Mouse (Mus musculus) hindbrain, postnatal 0 days (tissue): ENCODE measurements around the gene Hlcs. TPM values are rescaled to one million over a fixed set of nuclear protein-coding genes. Genes with fewer than 3 reads are reported as not detected.

Source experiments
- ATAC-seq: fragments of 200-750 bp; cut with Nextera tagmentation; 2 replicates; pipeline ENCODE4 v1.8.0; 2017; ENCODE audit warnings: mild to moderate bottlenecking, moderate TSS enrichment, moderate library complexity
- DNase-seq: peaks from one replicate; pipeline ENCODE4 v3.0.0-alpha.2; 2015; ENCODE audit warnings: low spot score
- H3K27ac ChIP-seq: fragments of 300-500 bp; sonication (generic); 2 replicates; pipeline ENCODE4 v1.5.1; 2014; ENCODE audit warnings: mild to moderate bottlenecking
- H3K27me3 ChIP-seq: fragments of 300-500 bp; sonication (generic); 2 replicates; pipeline ENCODE4 v1.6.1; 2014; ENCODE audit warnings: low read length, mixed read lengths; ENCODE audit not compliant: insufficient read depth
- H3K36me3 ChIP-seq: fragments of 300-500 bp; sonication (generic); 2 replicates; pipeline ENCODE4 v1.6.1; 2014; ENCODE audit warnings: low read length, mixed read lengths; ENCODE audit not compliant: insufficient read depth
- H3K4me1 ChIP-seq: fragments of 300-500 bp; sonication (generic); 2 replicates; pipeline ENCODE4 v1.6.1; 2014; ENCODE audit warnings: antibody characterized with exemption, low read length, mixed read lengths; ENCODE audit not compliant: insufficient read depth
- H3K4me2 ChIP-seq: fragments of 300-500 bp; sonication (generic); 2 replicates; pipeline ENCODE4 v1.6.1; 2014; ENCODE audit warnings: low read depth, mild to moderate bottlenecking, low read length, moderate library complexity, mixed read lengths
- H3K4me3 ChIP-seq: fragments of 300-500 bp; sonication (generic); 2 replicates; pipeline ENCODE4 v1.5.1; 2014; ENCODE audit warnings: low read length
- H3K9ac ChIP-seq: fragments of 300-500 bp; sonication (generic); replicated peaks from 2 replicates; pipeline ENCODE4 v1.6.1; 2014; ENCODE audit warnings: mild to moderate bottlenecking, low read length, moderate library complexity, mixed read lengths
- H3K9me3 ChIP-seq: fragments of 300-500 bp; sonication (generic); 2 replicates; pipeline ENCODE4 v1.6.1; 2016; ENCODE audit warnings: low read length, mixed read lengths
- CTCF ChIP-seq: IDR thresholded peaks from 2 replicates; pipeline ENCODE4 v1.5.1; 2016; ENCODE audit warnings: antibody characterized with exemption, control low read depth, low read depth
- WGBS: fragments of 180-500 bp; shearing (Covaris S2); extraction: QIAGEN DNeasy Blood & Tissue Kit; methylation state at CpG from one replicate; pipeline ENCODE4 v1.1.7; 2014; 5-methylcytosine and 5-hydroxymethylcytosine counted together
- polyA plus RNA-seq: library from polyadenylated mRNA; unstranded; fragments of >200 nt; fragmentation: Nextera tagmentation; extraction: Ambion mirVana; gene quantifications from 2 replicates; pipeline ENCODE4 v1.2.1, GENCODE M21; 2015
- total RNA-seq: library from RNA; depleted of rRNA; stranded (reverse); fragments of >200 nt; gene quantifications from 2 replicates; pipeline ENCODE4 v1.2.3, GENCODE M21; 2014

Hlcs gene
- total and polyA plus RNA-seq, 2 experiments from 2014 or later, result 7.3 to 8.1 TPM

DNA sequence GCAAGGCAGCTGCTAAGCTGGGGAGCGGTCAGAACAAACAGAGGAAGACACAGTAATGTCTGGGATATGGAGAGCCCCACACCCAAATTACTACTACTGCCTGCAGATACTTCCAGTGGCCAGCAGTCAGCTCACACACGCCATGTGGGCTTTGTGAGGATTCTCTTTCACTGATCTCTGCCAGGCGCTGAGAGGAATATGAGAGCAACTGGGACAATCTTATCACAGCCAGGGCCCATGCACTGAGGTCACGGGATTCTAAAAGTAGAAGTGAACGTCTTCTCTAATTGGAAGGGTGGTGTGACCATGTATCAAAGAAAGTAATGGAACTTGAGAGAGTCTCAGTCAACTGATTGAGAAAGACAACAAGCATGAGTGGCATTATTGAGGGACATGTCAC is 123.1 kb downstream of the Hlcs start:
- H3K9ac ChIP-seq, result no peak overlapping the region
- no peak for ATAC-seq
- WGBS, result 90% methylated on average over 5 of the region's 5 CpGs

DNA sequence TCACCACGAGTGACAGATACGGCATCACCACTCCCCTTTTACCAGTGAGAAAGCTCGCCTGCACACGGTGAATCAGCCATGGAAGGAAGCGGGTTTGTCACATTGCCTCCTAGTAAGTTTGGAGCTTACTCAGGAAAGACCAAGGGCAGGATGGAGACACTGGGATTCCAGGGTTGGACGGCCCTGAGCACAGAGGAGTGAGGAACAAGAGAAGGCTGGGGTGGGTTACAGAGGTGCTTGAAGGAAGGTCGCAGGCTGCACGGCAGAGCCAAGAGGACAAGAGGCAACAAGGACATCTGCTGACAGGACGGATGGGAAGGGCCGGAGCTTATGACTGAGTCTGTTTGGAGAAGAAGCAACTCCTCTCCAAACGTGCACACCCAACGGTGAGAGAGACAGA is 126.8 kb downstream of the Hlcs start:
- no peak for DNase-seq
- TF ChIP-seq CTCF, result no peak
- no peak overlapping the region for H3K9ac ChIP-seq
- no peak for ATAC-seq
- H3K4me2 ChIP-seq, result no peak overlapping the region
- no peaks in the 10 kb centered on the region for H3K9me3 ChIP-seq
- H3K27me3 ChIP-seq, result 0 out of 2 replicates have a peak, but pooled peaks cover 4% of the 10 kb centered on the region
- no peak overlapping the region for H3K4me3 ChIP-seq
- no peaks in the 10 kb centered on the region for H3K36me3 ChIP-seq
- WGBS, result 85% methylated on average over 12 of the region's 12 CpGs
- H3K4me1 ChIP-seq, result no peaks in the 10 kb centered on the region
- H3K27ac ChIP-seq, result no peak overlapping the region

More for the DNA sequence above, 123.1 kb downstream of the Hlcs start:
- Histone ChIP-seq H3K9me3 (no peaks in the 10 kb centered on the region), H3K27me3 (no peaks in the 10 kb centered on the region), H3K4me3 (no peak overlapping the region), H3K4me1 (no peaks in the 10 kb centered on the region), H3K4me2 (no peak overlapping the region), H3K27ac (no peak overlapping the region), H3K36me3 (no peaks in the 10 kb centered on the region)
- no peak for TF ChIP-seq CTCF
- no peak for DNase-seq

DNA sequence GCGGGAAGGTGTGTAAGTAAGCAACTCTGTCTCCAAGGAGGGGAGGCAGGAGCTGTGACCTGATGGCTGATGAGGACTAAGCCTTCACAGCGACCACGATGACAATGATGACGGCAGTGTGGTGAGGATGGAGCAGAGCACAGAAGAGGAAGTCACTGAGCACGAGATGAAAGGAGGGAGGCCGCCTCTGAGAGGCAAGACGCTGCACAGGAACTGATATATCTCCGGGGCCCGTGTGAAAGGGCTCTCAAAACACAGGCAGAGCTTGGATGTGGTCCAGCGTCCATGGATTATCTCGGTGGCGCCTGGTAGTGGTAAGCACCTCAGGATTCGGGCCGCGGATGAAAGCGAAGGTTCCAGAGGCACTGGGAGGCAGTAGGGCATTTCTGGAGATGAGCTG is 127.9 kb downstream of the Hlcs start:
- DNase-seq (no peak), ATAC-seq (no peak)
- Histone ChIP-seq H3K9ac (no peak overlapping the region), H3K4me1 (0 out of 2 replicates have a peak, but pooled peaks cover under 1% of the 10 kb centered on the region), H3K27ac (no peak overlapping the region), H3K27me3 (0 out of 2 replicates have a peak, but pooled peaks cover 4% of the 10 kb centered on the region), H3K4me3 (no peak overlapping the region), H3K36me3 (no peaks in the 10 kb centered on the region), H3K9me3 (no peaks in the 10 kb centered on the region), H3K4me2 (no peak overlapping the region)
- 67% methylated on average over 16 of the region's 16 CpGs for WGBS
- TF ChIP-seq CTCF, result no peak

DNA sequence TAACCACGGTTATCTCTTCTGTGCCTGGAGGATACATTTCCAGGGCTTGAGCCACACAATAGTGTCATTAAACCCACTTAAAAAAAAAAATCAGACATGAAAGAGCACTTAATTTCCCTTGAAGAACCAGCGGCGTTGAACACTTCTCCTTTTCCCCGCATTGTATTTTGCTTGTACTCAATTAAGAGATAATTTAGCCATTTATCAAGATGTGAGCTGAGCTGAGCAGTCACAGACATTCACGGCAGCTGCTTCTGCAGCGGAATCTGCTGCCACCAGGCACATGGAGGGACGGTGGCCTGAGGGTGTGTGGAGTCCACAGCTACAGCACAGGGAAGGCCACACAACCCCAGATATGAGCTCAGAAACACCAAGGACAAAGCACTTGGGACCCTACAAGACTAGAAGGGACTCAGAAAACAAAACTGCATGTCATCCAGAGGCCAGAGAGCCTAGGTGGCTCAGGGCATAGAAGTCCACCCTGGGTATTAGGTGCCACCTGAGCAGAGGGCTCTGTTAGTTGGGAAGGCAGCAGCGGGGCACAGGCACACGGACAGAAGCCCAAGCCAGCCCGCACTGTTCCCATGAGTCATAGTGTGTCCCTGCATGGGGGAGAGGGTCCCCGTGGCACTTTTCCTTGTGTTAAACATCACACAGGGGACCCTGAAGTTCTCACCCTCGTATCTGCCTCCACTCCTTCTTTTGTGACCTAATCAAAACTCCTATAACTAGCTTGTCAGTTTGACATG is 133.1 kb downstream of the Hlcs start:
- no peak for ATAC-seq
- H3K27me3 ChIP-seq, result 0 out of 2 replicates have a peak, but pooled peaks cover 4% of the 10 kb centered on the region
- H3K27ac ChIP-seq, result no peak overlapping the region
- no peaks in the 10 kb centered on the region for H3K9me3 ChIP-seq
- H3K36me3 ChIP-seq, result no peaks in the 10 kb centered on the region
- DNase-seq, result peak; percentile 28
- H3K4me2 ChIP-seq, result peak overlapping the region; percentile 25; the same call in 1 of the 2 replicates
- WGBS, result 40% methylated on average over 12 of the region's 12 CpGs
- no peak for TF ChIP-seq CTCF
- no peak overlapping the region for H3K9ac ChIP-seq
- peaks cover 13% of the 10 kb centered on the region; the same call in 1 of the 2 replicates for H3K4me1 ChIP-seq
- H3K4me3 ChIP-seq, result no peak overlapping the region

DNA sequence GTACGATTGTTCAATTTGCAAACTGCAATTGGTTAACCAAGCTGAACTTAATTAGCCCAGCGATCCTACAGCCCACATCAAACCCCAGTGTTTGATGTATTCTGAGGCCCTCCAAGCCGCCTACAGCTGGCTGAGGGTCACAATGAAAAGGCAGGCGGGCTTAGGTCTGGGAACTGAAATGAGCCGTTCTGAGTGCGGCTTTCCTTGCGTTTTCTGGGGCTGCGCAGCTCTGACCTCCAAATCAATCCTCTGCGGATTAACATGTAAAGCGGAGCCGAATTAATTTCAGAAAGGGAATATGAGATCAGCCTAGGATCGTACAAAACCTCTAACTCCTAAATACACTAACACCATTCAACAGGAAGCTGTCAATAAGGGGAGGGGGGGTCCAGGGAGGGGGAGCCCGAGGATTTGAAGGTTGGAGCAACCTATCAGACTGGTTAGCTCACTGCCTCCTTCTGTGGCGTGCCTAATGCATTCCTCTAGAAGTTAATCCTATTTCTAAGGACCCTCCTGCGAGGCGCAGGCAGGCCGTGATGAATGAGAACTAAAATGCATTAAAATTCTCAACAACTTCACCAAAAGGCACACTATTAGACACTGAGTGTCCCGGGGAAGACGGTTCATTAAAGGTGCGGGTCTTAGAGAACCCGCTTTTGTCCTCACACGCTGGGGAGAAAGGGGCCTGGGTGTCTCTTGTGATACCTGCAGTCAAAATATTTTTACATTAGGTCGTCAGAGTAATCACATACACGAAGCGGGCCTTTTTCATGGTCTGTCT is 133.8 kb downstream of the Hlcs start:
- no peak for TF ChIP-seq CTCF
- Histone ChIP-seq H3K4me3 (no peak overlapping the region), H3K27me3 (0 out of 2 replicates have a peak, but pooled peaks cover 4% of the 10 kb centered on the region), H3K9me3 (no peaks in the 10 kb centered on the region), H3K4me2 (peak overlapping the region; percentile 25), H3K36me3 (no peaks in the 10 kb centered on the region), H3K27ac (no peak overlapping the region; the same call in 1 of the 2 replicates), H3K4me1 (peaks cover 13% of the 10 kb centered on the region; the same call in 1 of the 2 replicates), H3K9ac (no peak overlapping the region)
- DNase-seq (peak; percentile 26), ATAC-seq (no peak; the same call in 1 of the 2 replicates)
- 19% methylated on average over 25 of the region's 25 CpGs for WGBS

DNA sequence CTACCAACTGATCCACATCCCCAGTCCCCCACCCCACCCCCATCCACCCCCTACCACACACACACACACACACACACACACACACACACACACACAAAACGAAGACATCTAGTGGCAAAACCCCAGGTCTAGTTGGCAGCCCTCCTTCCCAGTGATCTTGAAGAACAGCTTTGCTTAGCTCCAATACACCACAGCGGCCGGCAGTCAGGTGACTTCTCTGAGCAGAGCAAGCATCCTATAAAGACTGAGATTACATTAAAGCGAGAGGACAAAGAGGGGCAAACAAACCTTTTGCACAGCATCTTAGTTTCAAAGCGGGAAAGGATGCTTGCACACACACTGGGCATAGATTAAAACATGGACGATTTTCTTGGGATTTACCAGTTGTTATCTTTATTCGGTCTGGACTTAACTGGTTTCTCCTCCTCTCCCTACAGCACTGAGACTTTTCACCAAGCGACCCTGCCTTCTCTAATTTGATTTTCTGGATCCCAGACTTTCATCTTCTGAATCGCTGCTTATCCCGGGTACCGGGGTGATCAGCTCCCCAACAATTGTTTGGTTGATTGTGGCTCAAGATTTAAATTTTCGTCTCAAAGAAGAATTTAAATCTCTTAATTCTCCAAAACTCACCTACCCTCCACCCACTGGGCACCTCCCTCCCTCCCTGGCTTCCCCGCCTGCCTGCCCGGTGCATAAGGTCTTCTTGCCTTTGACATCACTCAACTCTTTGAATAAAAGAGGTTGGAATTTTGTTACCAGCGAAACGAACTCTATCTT is 134.7 kb downstream of the Hlcs start:
- no peak overlapping the region for H3K9ac ChIP-seq
- H3K9me3 ChIP-seq, result no peaks in the 10 kb centered on the region
- ATAC-seq, result no peak
- 42% methylated on average over 16 of the region's 16 CpGs for WGBS
- H3K36me3 ChIP-seq, result no peaks in the 10 kb centered on the region
- no peak for TF ChIP-seq CTCF
- 0 out of 2 replicates have a peak, but pooled peaks cover 4% of the 10 kb centered on the region for H3K27me3 ChIP-seq
- peak; percentile 29 for DNase-seq
- no peak overlapping the region for H3K27ac ChIP-seq
- no peak overlapping the region for H3K4me2 ChIP-seq
- peaks cover 13% of the 10 kb centered on the region; the same call in 1 of the 2 replicates for H3K4me1 ChIP-seq
- no peak overlapping the region for H3K4me3 ChIP-seq
